Mouse (Mus musculus): ENCODE data around the gene Abhd15. TPM values are rescaled to one million over a fixed set of nuclear protein-coding genes. Genes with fewer than 3 reads are reported as not detected.

Abhd15 gene
- total and polyA plus RNA-seq, 2 experiments from 2014 or later, result 1.5 to 1.9 TPM

DNA sequence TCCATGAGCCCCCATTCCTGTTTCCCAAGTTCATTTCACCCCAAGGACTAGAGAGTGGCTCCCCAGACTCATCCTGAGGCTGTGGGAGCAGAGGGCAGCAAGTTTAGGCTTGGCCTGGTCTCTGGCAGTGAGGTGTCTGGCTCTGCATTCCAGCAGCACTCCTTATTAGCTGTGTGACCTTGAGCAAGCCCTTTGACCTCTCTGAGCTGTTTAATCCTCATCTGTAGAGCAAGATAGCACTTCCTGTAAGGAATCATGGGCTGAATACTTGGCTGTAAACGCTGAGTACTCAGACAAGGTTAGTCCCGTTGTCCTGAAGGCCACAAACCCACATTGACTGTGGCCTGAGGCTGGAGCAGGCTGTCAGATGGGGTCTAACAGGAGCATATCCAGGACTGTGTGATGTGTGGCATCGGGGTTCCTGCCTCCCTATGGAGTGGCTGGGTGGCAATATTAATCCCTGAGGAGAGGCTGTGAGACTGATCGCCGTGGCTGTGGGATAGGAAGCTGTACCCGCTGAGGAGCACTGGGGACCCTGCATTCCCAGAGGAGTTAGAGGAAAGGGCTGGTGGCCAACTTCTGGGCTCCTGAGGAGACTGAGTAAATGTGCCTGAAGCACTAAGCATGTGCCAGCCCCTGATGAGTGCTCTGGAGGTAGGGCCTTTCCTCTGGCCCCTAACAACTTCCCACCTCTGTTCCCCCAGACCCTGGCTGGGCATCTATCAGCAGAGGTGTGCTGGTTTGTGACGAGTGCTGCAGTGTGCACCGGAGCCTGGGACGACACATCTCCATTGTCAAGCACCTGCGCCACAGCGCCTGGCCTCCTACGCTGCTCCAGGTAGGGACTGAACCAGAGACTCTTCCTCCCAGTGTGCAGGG, 16.4 kb upstream of the Abhd15 start:
- DNase-seq, result no peak
- Histone ChIP-seq H3K4me3 (ENCODE audit: low read depth, low read length) (no peak overlapping the region), H3K4me1 (ENCODE audit: insufficient read depth) (peaks cover 7% of the 10 kb centered on the region), H3K9me3 (ENCODE audit: low read length) (no peaks in the 10 kb centered on the region), H3K9ac (peak overlapping the region; percentile 18; the same call in 1 of the 2 replicates), H3K27ac (ENCODE audit: low read depth, low read length) (no peak overlapping the region), H3K36me3 (ENCODE audit: insufficient read depth) (peaks cover 30% of the 10 kb centered on the region), H3K27me3 (ENCODE audit: insufficient read depth, low read length) (no peaks in the 10 kb centered on the region), H3K4me2 (ENCODE audit: low read depth) (no peak overlapping the region)
- no peak for ATAC-seq
- 80% methylated on average over 12 of the region's 12 CpGs for WGBS
- TF ChIP-seq CTCF (IDR thresholded peaks at IDR 0.05; ENCODE audit: low read depth), result no peak

DNA sequence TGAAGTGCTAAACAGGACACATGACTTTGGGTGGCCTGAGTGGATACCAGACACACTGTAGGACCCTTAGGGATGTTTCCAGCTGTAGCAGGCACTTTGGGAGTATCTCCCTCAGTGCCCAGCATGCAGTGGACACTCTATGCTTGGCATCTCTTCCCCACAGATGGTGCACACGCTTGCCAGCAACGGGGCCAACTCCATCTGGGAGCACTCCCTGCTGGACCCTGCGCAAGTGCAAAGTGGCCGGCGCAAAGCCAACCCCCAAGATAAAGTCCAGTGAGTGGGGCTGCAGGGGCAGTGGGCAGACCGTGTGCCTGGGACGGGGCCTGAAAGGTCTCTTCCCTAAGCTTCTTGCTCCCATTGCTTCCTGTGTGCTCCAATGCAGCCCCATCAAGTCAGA, 15.6 kb upstream of the Abhd15 start:
- 79% methylated on average over 7 of the region's 7 CpGs for WGBS
- DNase-seq (no peak), ATAC-seq (no peak)
- H3K9me3 ChIP-seq (ENCODE audit: low read length), result no peaks in the 10 kb centered on the region
- H3K4me1 ChIP-seq (ENCODE audit: insufficient read depth), result peaks cover 6% of the 10 kb centered on the region
- no peaks in the 10 kb centered on the region for H3K27me3 ChIP-seq (ENCODE audit: insufficient read depth, low read length)
- H3K27ac ChIP-seq (ENCODE audit: low read depth, low read length), result no peak overlapping the region
- H3K4me2 ChIP-seq (ENCODE audit: low read depth), result no peak overlapping the region
- no peak for TF ChIP-seq CTCF (IDR thresholded peaks at IDR 0.05; ENCODE audit: low read depth)
- peaks cover 39% of the 10 kb centered on the region for H3K36me3 ChIP-seq (ENCODE audit: insufficient read depth)
- H3K9ac ChIP-seq, result no peak overlapping the region
- H3K4me3 ChIP-seq (ENCODE audit: low read depth, low read length), result no peak overlapping the region

GRCm38 (mm10) chr11:77500361-77501325, 14.3 kb upstream of the Abhd15 start:
- H3K27ac ChIP-seq (ENCODE audit: low read depth, low read length), result 0 out of 2 replicates have a peak overlapping the region, but pooled peaks have one; percentile 36
- no peak overlapping the region for H3K4me2 ChIP-seq (ENCODE audit: low read depth)
- TF ChIP-seq CTCF (IDR thresholded peaks at IDR 0.05; ENCODE audit: low read depth), result no peak
- H3K9me3 ChIP-seq (ENCODE audit: low read length), result no peaks in the 10 kb centered on the region
- 77% methylated on average over 17 of the region's 17 CpGs for WGBS
- H3K27me3 ChIP-seq (ENCODE audit: insufficient read depth, low read length), result no peaks in the 10 kb centered on the region
- peak; percentile 45 for DNase-seq
- no peak overlapping the region for H3K9ac ChIP-seq
- H3K4me1 ChIP-seq (ENCODE audit: insufficient read depth), result no peaks in the 10 kb centered on the region
- ATAC-seq, result peak; percentile 32; the same call in 1 of the 2 replicates
- H3K4me3 ChIP-seq (ENCODE audit: low read depth, low read length), result no peak overlapping the region
- H3K36me3 ChIP-seq (ENCODE audit: insufficient read depth), result peaks cover 52% of the 10 kb centered on the region

DNA sequence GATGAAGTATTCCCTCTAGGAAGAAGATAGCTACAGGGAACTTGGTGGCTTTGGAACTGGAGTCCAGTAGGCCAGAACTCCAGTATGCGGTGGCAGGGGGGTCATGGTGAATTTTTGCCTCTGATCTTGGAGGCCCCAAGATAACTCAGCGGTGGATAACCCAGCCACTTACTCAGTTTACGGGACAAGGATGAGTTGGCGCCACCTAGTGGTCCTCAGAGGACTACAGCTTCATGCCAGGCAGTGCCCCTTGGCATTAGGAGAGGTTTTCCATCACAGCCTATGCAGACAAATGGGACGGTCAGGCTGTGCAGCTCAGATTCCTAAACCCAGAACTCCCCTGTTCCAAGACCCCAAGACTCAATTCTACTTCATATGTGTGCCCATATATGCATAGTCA, 13.5 kb upstream of the Abhd15 start:
- H3K36me3 ChIP-seq (ENCODE audit: insufficient read depth), result peaks cover 59% of the 10 kb centered on the region
- no peak overlapping the region for H3K4me2 ChIP-seq (ENCODE audit: low read depth)
- H3K27ac ChIP-seq (ENCODE audit: low read depth, low read length), result 0 out of 2 replicates have a peak overlapping the region, but pooled peaks have one; percentile 36
- no peak overlapping the region for H3K4me3 ChIP-seq (ENCODE audit: low read depth, low read length)
- peak; percentile 92 for TF ChIP-seq CTCF (IDR thresholded peaks at IDR 0.05; ENCODE audit: low read depth)
- H3K27me3 ChIP-seq (ENCODE audit: insufficient read depth, low read length), result no peaks in the 10 kb centered on the region
- H3K9me3 ChIP-seq (ENCODE audit: low read length), result no peaks in the 10 kb centered on the region
- DNase-seq (peak; percentile 89), ATAC-seq (peak; percentile 72)
- H3K9ac ChIP-seq, result no peak overlapping the region
- WGBS, result 20% methylated on average over 5 of the region's 5 CpGs
- no peaks in the 10 kb centered on the region for H3K4me1 ChIP-seq (ENCODE audit: insufficient read depth)

- no peaks in the 10 kb centered on the region for H3K9me3 ChIP-seq (ENCODE audit: low read length)
- no peak overlapping the region for H3K9ac ChIP-seq
- TF ChIP-seq CTCF (IDR thresholded peaks at IDR 0.05; ENCODE audit: low read depth), result no peak
- no peaks in the 10 kb centered on the region for H3K4me1 ChIP-seq (ENCODE audit: insufficient read depth)
- H3K4me3 ChIP-seq (ENCODE audit: low read depth, low read length), result no peak overlapping the region
- peaks cover 65% of the 10 kb centered on the region for H3K36me3 ChIP-seq (ENCODE audit: insufficient read depth)
- 90% methylated on average over 4 of the region's 4 CpGs for WGBS
- no peak overlapping the region for H3K27ac ChIP-seq (ENCODE audit: low read depth, low read length)
- ATAC-seq, result no peak
- no peaks in the 10 kb centered on the region for H3K27me3 ChIP-seq (ENCODE audit: insufficient read depth, low read length)
- no peak overlapping the region for H3K4me2 ChIP-seq (ENCODE audit: low read depth)
- no peak for DNase-seq
These were observed 12.9 kb upstream of the Abhd15 start for GRCm38 (mm10) chr11:77501971-77502370.

GRCm38 (mm10) chr11:77502481-77502880, 12.4 kb upstream of the Abhd15 start:
- TF ChIP-seq CTCF (IDR thresholded peaks at IDR 0.05; ENCODE audit: low read depth), result no peak
- H3K4me1 ChIP-seq (ENCODE audit: insufficient read depth), result no peaks in the 10 kb centered on the region
- H3K9ac ChIP-seq, result no peak overlapping the region
- no peaks in the 10 kb centered on the region for H3K27me3 ChIP-seq (ENCODE audit: insufficient read depth, low read length)
- DNase-seq, result no peak
- H3K4me3 ChIP-seq (ENCODE audit: low read depth, low read length), result no peak overlapping the region
- H3K36me3 ChIP-seq (ENCODE audit: insufficient read depth), result peaks cover 66% of the 10 kb centered on the region
- no peaks in the 10 kb centered on the region for H3K9me3 ChIP-seq (ENCODE audit: low read length)
- no peak overlapping the region for H3K4me2 ChIP-seq (ENCODE audit: low read depth)
- no peak overlapping the region for H3K27ac ChIP-seq (ENCODE audit: low read depth, low read length)
- 92% methylated on average over 6 of the region's 6 CpGs for WGBS
- ATAC-seq, result no peak

All from forebrain, postnatal 0 days (tissue).